Mouse (Mus musculus) forebrain, embryonic 11.5 days (tissue): ENCODE results near the gene Sec14l1. TPM values are rescaled to one million over a fixed set of nuclear protein-coding genes. Genes with fewer than 3 reads are reported as not detected.
A peak's percentile ranks its signal among the peaks of the same experiment; 100 is the strongest.

ENCODE experiments used
- ATAC-seq: fragments of 200-750 bp; cut with Nextera tagmentation; replicated peaks from 2 replicates; pipeline ENCODE4 v1.8.0; 2017; ENCODE audit warnings: moderate TSS enrichment; ENCODE audit not compliant: low FRiP score
- DNase-seq: peaks from one replicate; pipeline ENCODE4 v3.0.0-alpha.2; 2017; ENCODE audit warnings: low spot score
- H3K27ac ChIP-seq: fragments of 300-500 bp; sonication (generic); 2 replicates; pipeline ENCODE4 v1.5.1; 2014; ENCODE audit warnings: low read depth, low read length
- H3K27me3 ChIP-seq: fragments of 300-500 bp; sonication (generic); 2 replicates; pipeline ENCODE4 v1.6.1; 2014; ENCODE audit warnings: mild to moderate bottlenecking, low read length, mixed read lengths; ENCODE audit not compliant: control insufficient read depth, insufficient read depth
- H3K36me3 ChIP-seq: fragments of 300-500 bp; sonication (generic); 2 replicates; pipeline ENCODE4 v1.6.1; 2014; ENCODE audit warnings: mild to moderate bottlenecking, low read length, moderate library complexity, mixed read lengths; ENCODE audit not compliant: control insufficient read depth, insufficient read depth
- H3K4me1 ChIP-seq: fragments of 300-500 bp; sonication (generic); replicated peaks from 2 replicates; pipeline ENCODE4 v1.6.1; 2014; ENCODE audit warnings: low read length, mixed read lengths; ENCODE audit not compliant: control insufficient read depth, insufficient read depth
- H3K4me2 ChIP-seq: fragments of 300-500 bp; sonication (generic); 2 replicates; pipeline ENCODE4 v1.6.1; 2014; ENCODE audit warnings: low read depth, mild to moderate bottlenecking, low read length, moderate library complexity, mixed read lengths; ENCODE audit not compliant: severe bottlenecking
- H3K4me3 ChIP-seq: fragments of 300-500 bp; sonication (generic); 2 replicates; pipeline ENCODE4 v1.5.1; 2014; ENCODE audit warnings: low read depth, low read length
- H3K9ac ChIP-seq: fragments of 300-500 bp; sonication (generic); 2 replicates; pipeline ENCODE4 v1.6.1; 2014; ENCODE audit warnings: low read length
- H3K9me3 ChIP-seq: fragments of 300-500 bp; sonication (generic); 2 replicates; pipeline ENCODE4 v1.6.1; 2016; ENCODE audit warnings: low read length, mixed read lengths; ENCODE audit not compliant: control insufficient read depth
- WGBS: fragments of 180-500 bp; shearing (Covaris S2); extraction: QIAGEN DNeasy Blood & Tissue Kit; methylation state at CpG from one replicate; pipeline ENCODE4 v1.1.7; 2014; 5-methylcytosine and 5-hydroxymethylcytosine counted together
- polyA plus RNA-seq: library from polyadenylated mRNA; unstranded; fragments of >200 nt; fragmentation: Nextera tagmentation; extraction: Ambion mirVana; gene quantifications from 2 replicates; pipeline ENCODE4 v1.2.1, GENCODE M21; 2014

Sec14l1 gene
- polyA plus RNA-seq, 1 experiment from 2014 or later, result 36.8 TPM

DNA sequence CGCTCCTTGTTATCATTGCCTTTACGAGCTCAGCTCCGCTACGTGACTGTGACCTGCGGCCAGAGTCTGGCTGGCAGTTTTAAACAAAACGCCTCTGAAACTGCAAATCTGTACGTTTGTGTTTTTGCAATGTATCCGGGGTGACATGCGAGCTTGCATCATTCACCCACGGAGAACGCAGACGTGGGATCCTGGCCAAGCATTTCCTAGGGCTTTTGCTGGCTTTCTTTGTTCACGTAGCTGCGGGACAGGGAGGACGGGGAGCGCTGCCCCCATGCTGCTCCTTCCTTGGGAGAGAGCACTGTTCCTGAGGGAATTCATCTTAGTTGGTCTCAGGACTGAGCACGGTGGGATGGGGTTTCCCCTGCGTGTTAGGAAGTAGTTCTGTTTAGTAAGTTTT lies 2.4 kb downstream of the Sec14l1 start:
- Histone ChIP-seq H3K4me2 (no peak overlapping the region), H3K36me3 (no peaks in the 10 kb centered on the region), H3K4me1 (peaks cover 14% of the 10 kb centered on the region; the same call in 1 of the 2 replicates), H3K9me3 (no peaks in the 10 kb centered on the region), H3K9ac (no peak overlapping the region), H3K27me3 (no peaks in the 10 kb centered on the region), H3K4me3 (no peak overlapping the region), H3K27ac (no peak overlapping the region)
- WGBS, result 81% methylated on average over 18 of the region's 18 CpGs
- ATAC-seq (no peak), DNase-seq (no peak)

DNA sequence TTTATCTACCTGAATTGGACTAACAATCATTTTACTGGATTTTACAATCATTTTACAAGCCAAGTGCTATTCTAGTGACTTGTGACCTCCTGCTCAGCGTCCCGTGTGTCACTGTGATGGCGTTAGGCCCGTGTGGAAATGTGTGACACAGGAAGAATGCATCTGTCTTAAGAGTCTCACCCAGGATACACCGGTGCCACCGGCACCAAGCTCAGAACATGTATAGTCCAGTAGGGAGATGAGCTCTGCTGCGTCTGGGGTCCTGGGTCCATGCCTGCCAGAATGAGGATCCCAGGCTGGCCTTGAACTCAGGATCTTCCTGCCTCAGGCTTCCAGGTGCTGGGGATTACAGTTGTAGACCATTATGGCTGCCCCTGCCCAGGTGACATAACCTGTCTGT lies 2.8 kb downstream of the Sec14l1 start:
- Histone ChIP-seq H3K4me2 (no peak overlapping the region), H3K36me3 (no peaks in the 10 kb centered on the region), H3K27ac (no peak overlapping the region)

DNA sequence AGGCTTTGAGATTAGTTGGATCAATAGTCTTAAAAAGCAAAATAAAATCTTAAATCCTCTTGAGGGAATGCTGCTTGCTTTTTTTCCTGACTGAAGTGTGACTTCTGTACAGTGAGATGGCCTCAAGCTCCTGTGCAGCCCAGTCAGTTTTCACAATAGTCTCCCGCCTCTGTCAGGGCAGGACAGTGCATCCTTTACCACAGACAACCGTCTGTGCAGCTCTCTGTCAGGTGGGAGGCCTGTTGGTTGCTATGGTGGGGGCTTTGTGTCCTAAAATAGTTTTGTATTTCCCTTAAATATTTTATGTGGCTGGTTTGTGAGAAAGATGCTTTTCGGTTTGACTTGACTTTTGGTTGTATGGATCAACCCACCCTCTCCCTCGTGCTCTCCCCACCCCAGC lies 3.3 kb downstream of the Sec14l1 start:
- H3K27ac ChIP-seq, result no peak overlapping the region
- H3K9ac ChIP-seq, result no peak overlapping the region
- no peaks in the 10 kb centered on the region for H3K9me3 ChIP-seq
- ATAC-seq, result no peak
- H3K36me3 ChIP-seq, result no peaks in the 10 kb centered on the region
- H3K4me2 ChIP-seq, result no peak overlapping the region
- H3K4me1 ChIP-seq, result peaks cover 14% of the 10 kb centered on the region; the same call in 1 of the 2 replicates
- WGBS, result 71% methylated on average over 4 of the region's 4 CpGs
- no peaks in the 10 kb centered on the region for H3K27me3 ChIP-seq
- no peak for DNase-seq
- no peak overlapping the region for H3K4me3 ChIP-seq

More for the DNA sequence above, 2.8 kb downstream of the Sec14l1 start:
- ATAC-seq (no peak), DNase-seq (no peak)
- Histone ChIP-seq H3K4me1 (peaks cover 14% of the 10 kb centered on the region; the same call in 1 of the 2 replicates), H3K9ac (no peak overlapping the region), H3K27me3 (no peaks in the 10 kb centered on the region), H3K4me3 (no peak overlapping the region), H3K9me3 (no peaks in the 10 kb centered on the region)
- 92% methylated on average over 7 of the region's 7 CpGs for WGBS

DNA sequence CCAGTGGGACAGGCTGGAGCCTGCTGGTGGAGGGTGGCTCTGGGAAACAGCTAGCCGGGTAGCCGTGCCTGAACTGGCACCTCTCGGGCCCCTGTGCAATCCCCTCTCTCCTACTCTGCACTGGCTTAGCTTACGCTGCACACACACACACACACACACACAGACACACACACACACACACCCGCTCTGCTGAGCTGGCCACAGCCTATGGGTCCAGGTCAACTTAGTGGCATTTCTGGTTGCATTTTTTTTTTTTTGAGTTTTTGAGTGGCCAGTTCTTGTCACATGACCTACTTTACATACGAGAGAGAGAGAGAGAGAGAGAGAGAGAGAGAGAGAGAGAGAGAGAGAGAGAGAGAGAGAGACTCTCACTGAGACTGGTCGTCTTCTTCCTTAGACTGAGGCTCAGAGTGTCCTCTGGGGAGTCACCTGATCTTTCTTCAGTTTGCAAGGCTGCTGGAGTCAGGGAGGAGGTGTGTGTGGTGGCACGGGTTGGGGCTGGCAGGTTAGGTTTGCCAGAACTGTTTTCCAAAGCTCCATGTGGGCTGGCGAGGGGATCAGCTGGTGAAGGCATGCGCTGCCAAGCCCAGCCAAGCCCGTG lies 3.9 kb downstream of the Sec14l1 start:
- 46% methylated on average over 11 of the region's 11 CpGs for WGBS
- Histone ChIP-seq H3K9ac (no peak overlapping the region; the same call in 1 of the 2 replicates), H3K36me3 (no peaks in the 10 kb centered on the region), H3K27ac (no peak overlapping the region), H3K4me1 (peaks cover 16% of the 10 kb centered on the region; the same call in 1 of the 2 replicates), H3K4me2 (no peak overlapping the region), H3K9me3 (no peaks in the 10 kb centered on the region), H3K27me3 (no peaks in the 10 kb centered on the region), H3K4me3 (no peak overlapping the region)
- DNase-seq, result no peak
- ATAC-seq, result no peak

DNA sequence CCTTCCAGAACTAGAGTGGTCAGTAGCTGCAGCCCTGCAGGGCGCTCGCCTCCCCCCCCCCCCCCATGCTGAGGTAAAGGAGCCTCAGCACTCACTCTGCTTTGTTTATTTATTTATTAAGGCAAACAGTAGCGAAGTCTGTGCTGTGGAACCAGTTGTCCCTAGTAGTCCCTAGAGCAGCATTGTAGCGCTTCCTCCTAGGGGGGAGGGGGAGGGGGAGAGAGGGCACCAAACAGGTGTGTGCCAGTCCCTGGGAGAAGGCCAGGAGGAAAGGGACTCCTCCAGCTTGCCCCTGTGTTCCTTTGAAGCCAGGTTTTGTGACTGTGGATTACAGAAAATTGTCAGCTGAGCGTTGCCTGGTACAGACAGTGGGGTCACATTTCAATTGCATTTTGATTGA lies 4.8 kb downstream of the Sec14l1 start:
- H3K4me3 ChIP-seq, result no peak overlapping the region
- no peak overlapping the region for H3K4me2 ChIP-seq
- no peaks in the 10 kb centered on the region for H3K27me3 ChIP-seq
- 63% methylated on average over 5 of the region's 5 CpGs for WGBS
- H3K36me3 ChIP-seq, result no peaks in the 10 kb centered on the region
- ATAC-seq (no peak), DNase-seq (no peak)
- H3K4me1 ChIP-seq, result peaks cover 16% of the 10 kb centered on the region; the same call in 1 of the 2 replicates
- no peaks in the 10 kb centered on the region for H3K9me3 ChIP-seq
- H3K9ac ChIP-seq, result no peak overlapping the region
- no peak overlapping the region for H3K27ac ChIP-seq

DNA sequence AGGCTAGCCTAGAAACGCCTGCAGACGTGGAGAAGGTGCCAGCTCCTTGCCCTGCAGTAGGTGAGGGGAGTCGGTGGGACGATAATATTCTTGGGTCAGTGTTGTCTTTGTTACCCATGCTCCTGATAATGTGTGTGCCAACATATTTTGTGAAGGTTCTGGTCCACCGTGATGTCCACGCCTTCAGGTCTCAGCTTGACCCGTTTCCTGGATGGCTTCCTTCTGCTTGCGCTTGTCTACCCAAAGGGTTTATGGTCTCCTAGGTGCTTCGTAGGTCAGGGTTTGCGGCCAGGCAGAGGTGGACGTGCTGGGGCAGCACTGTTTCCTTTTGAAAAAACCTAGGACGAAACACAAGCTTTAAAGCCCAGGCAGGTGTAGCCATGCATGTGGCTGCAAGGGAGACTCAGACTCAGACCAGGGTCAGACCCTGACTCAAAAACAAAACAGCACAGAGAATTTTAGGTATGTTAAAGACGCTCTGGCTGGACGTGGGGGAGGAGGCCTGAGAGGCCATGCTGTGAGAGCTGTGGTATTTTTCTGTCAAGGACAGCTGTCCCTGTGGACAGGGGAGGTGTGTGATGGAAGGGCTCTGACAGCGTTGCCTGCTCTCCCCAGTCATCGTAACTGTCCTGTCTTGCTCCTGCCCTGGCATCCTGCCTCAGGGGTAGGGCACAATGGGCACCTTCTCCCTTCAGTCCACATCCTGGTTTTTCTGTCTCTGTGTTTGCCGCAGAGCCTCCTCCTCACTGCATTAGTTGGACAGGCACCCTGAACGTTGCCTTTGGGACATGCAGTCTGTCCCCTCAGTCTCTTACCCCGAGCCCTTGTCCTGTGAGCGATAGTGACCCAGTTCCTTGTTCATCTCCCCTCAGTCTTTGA lies 5.6 kb downstream of the Sec14l1 start:
- Histone ChIP-seq H3K27ac (0 out of 2 replicates have a peak overlapping the region, but pooled peaks have one; percentile 37), H3K9me3 (no peaks in the 10 kb centered on the region), H3K9ac (peak overlapping the region; percentile 9; the same call in 1 of the 2 replicates), H3K27me3 (no peaks in the 10 kb centered on the region), H3K4me2 (no peak overlapping the region), H3K36me3 (no peaks in the 10 kb centered on the region), H3K4me3 (no peak overlapping the region), H3K4me1 (peaks cover 16% of the 10 kb centered on the region; the same call in 1 of the 2 replicates)
- DNase-seq (no peak), ATAC-seq (no peak)
- WGBS, result 58% methylated on average over 20 of the region's 20 CpGs

DNA sequence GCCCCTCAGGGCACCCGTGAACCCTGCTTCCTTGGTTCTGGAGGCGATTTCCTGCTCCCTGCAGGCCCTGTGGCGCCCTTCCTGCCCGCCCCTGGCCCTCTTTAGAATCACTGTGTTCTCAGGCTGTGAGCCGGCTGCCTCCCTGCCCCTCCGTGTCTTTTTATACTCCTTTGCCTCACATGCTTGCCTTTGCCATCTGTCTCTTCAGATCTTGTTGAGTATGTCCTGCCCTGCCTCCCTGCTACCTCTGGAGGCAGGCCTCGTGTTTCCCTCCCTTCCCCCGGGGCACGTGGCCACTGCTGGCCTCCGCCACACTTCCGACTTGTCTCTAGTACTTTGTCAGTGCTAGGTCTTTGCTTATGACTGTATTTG lies 6.2 kb downstream of the Sec14l1 start:
- WGBS, result 47% methylated on average over 11 of the region's 11 CpGs
- Histone ChIP-seq H3K27me3 (no peaks in the 10 kb centered on the region), H3K4me2 (no peak overlapping the region), H3K9ac (peak overlapping the region; percentile 9; the same call in 1 of the 2 replicates), H3K27ac (0 out of 2 replicates have a peak overlapping the region, but pooled peaks have one; percentile 37), H3K4me3 (no peak overlapping the region), H3K36me3 (no peaks in the 10 kb centered on the region), H3K4me1 (peaks cover 16% of the 10 kb centered on the region; the same call in 1 of the 2 replicates), H3K9me3 (no peaks in the 10 kb centered on the region)
- ATAC-seq, result no peak
- DNase-seq, result no peak

DNA sequence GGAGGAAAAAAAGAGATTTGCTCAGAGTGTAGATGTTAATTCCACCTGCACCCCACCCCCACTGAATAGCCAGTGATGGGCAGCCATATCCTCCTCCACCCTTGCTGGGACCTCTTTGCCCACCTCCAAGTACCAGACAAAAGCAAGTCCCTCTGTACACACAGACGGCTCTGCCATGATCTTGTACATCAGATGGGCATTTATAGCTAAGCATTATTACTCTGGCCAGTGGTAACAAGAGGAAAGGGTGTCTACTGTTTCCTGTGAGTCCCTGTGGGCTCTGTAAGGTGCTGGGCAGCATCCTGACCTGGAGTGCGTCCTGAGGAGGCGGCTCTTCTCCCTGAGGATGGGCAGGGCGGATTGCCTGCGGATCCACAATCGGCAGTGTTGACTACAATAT lies 7.0 kb downstream of the Sec14l1 start:
- no peak overlapping the region for H3K9ac ChIP-seq
- H3K27ac ChIP-seq, result no peak overlapping the region

More for the DNA sequence above, 7.0 kb downstream of the Sec14l1 start:
- no peaks in the 10 kb centered on the region for H3K36me3 ChIP-seq
- DNase-seq, result no peak
- H3K27me3 ChIP-seq, result no peaks in the 10 kb centered on the region
- H3K4me3 ChIP-seq, result no peak overlapping the region
- no peaks in the 10 kb centered on the region for H3K9me3 ChIP-seq
- H3K4me2 ChIP-seq, result no peak overlapping the region
- WGBS, result 91% methylated on average over 6 of the region's 6 CpGs
- no peak for ATAC-seq
- H3K4me1 ChIP-seq, result peaks cover 12% of the 10 kb centered on the region; the same call in 1 of the 2 replicates
